Mouse (Mus musculus) liver, adult 2 months (tissue): ENCODE results near the gene Gm10197.

Experiments used
- CTCF ChIP-seq: fragments of 200-500 bp; IDR thresholded peaks from 2 replicates; pipeline ENCODE4 v1.5.1; 2011; ENCODE audit warnings: low read depth, low read length, control low read depth
- POLR2A ChIP-seq: fragments of 200-500 bp; IDR thresholded peaks from 2 replicates; pipeline ENCODE4 v1.6.1; 2011; ENCODE audit warnings: low read length, control low read depth; ENCODE audit not compliant: insufficient read depth; ENCODE audit errors: extremely low read depth

DNA sequence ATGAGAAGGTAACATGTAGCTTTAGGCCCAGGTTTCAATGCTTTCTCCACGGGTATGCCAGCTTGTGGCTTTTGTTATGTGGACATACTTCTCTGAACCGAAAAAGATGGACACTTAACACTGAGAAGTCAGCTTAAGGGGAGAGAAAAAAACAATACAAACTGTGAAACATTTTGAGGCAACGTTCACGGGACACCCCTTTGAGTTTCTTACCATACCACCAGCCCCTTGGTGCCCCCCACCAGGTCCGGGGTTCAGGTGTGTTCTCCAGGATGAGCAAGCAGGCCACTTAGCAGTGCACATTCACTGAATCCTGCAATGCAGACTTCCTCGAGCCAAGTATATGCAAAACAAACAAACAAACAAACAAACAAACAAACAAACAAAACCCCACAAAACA, 46.7 kb downstream of the Gm10197 start:
- TF ChIP-seq CTCF (no peak), POLR2A (no peak)
